Mouse (Mus musculus) midbrain, embryonic 10.5 days (tissue): ENCODE measurements around the gene Gm40193. TPM values are rescaled to one million over a fixed set of nuclear protein-coding genes. Genes with fewer than 3 reads are reported as not detected.
"Not testable (repeated sequence)": the region's sequence is repeated elsewhere in the genome, so short reads cannot be mapped to it uniquely, and the experiment has no call there.

ENCODE experiments used
- DNase-seq: peaks from one replicate; pipeline ENCODE4 v3.0.0-alpha.2; 2017; ENCODE audit warnings: low spot score
- H3K27ac ChIP-seq: fragments of 300-500 bp; sonication (generic); replicated peaks from 2 replicates; pipeline ENCODE4 v1.5.1; 2016; ENCODE audit warnings: mild to moderate bottlenecking
- H3K27me3 ChIP-seq: fragments of 300-500 bp; sonication (generic); 2 replicates; pipeline ENCODE4 v1.6.1; 2016; ENCODE audit warnings: low read depth, mild to moderate bottlenecking; ENCODE audit not compliant: poor library complexity, severe bottlenecking
- H3K36me3 ChIP-seq: fragments of 300-500 bp; sonication (generic); 2 replicates; pipeline ENCODE4 v1.6.1; 2016; ENCODE audit warnings: mild to moderate bottlenecking, moderate library complexity
- H3K4me1 ChIP-seq: fragments of 300-500 bp; sonication (generic); 2 replicates; pipeline ENCODE4 v1.6.1; 2016
- H3K4me3 ChIP-seq: fragments of 300-500 bp; sonication (generic); 2 replicates; pipeline ENCODE4 v1.5.1; 2016; ENCODE audit warnings: mild to moderate bottlenecking, moderate library complexity
- H3K9me3 ChIP-seq: fragments of 300-500 bp; sonication (generic); replicated peaks from 2 replicates; pipeline ENCODE4 v1.6.1; 2016; ENCODE audit warnings: mild to moderate bottlenecking
- WGBS: fragments of 180-500 bp; shearing (Covaris S2); methylation state at CpG from one replicate; pipeline ENCODE4 v1.1.7; 2016; 5-methylcytosine and 5-hydroxymethylcytosine counted together
- polyA plus RNA-seq: library from polyadenylated mRNA; unstranded; fragments of >200 nt; fragmentation: Nextera tagmentation; extraction: Ambion mirVana; gene quantifications from 2 replicates; pipeline ENCODE4 v1.2.1, GENCODE M21; 2016

The Gm40193 gene
- polyA plus RNA-seq, 1 experiment from 2014 or later, result not detected

DNA sequence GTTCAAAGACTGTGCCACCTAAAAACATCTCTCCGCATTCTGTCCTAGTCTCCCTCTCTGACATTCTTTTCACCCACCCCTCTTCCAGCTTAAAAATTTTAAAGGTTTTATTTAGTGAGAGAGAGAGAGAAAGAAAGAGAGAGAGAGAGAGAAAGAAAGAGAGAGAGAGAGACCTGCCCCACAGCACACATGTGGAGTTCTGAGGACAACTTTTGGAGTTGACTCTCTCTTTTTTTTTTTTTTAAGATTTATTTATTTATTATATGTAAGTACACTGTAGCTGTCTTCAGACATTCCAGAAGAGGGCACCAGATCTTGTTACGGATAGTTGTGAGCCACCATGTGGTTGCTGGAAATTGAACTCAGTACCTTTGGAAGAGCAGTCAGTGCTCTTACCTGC, 1.7 kb downstream of the Gm40193 start:
- H3K36me3 ChIP-seq, result peaks cover 34% of the 10 kb centered on the region
- DNase-seq, H3K9me3 ChIP-seq, H3K4me3 ChIP-seq, H3K27me3 ChIP-seq, H3K4me1 ChIP-seq, H3K27ac ChIP-seq: not testable (repeated sequence)
- WGBS, result 78% methylated on average over 2 of the region's 2 CpGs

DNA sequence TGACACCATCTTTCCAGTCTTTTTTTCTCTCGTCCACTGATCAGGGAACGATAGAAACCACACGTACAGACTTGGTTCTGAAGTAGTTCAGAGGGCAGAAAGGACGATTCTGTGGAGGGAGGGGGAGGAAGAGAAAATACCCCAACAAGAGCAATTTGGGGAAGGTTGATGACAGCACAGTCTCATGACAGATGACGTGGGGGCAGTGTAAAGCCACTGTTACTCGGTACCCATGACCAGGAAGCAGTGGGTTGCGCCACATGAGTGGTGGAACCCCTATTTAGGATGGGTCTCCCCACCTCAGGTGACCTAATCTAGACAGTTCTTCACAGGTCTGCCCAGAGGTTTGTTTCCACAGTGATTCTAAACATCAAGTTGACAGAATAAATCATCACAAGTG, 4.1 kb downstream of the Gm40193 start:
- Histone ChIP-seq H3K27me3 (no peaks in the 10 kb centered on the region), H3K4me3 (no peak overlapping the region), H3K27ac (no peak overlapping the region), H3K36me3 (peaks cover 36% of the 10 kb centered on the region), H3K4me1 (peaks cover 13% of the 10 kb centered on the region), H3K9me3 (no peaks in the 10 kb centered on the region)
- WGBS, result 89% methylated on average over 7 of the region's 7 CpGs
- no peak for DNase-seq

DNA sequence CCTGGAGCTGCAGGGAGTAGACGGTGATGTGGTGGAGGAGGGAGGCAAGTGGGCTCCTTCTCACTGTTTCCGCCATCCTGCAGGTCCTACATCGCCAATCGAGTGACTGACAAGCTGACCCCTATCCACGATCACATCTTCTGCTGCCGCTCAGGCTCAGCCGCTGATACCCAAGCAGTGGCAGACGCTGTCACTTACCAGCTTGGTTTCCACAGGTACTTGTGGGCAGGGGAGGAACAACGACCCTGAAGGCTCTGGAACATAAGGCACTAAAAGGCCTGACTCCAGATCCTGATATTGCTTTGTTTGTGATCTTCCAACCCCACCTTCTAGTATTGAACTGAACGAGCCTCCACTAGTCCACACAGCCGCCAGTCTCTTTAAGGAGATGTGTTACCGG, 6.5 kb downstream of the Gm40193 start:
- no peaks in the 10 kb centered on the region for H3K27me3 ChIP-seq
- no peaks in the 10 kb centered on the region for H3K9me3 ChIP-seq
- peaks cover 13% of the 10 kb centered on the region for H3K4me1 ChIP-seq
- 0 out of 2 replicates have a peak overlapping the region, but pooled peaks have one; percentile 88 for H3K27ac ChIP-seq
- H3K4me3 ChIP-seq, result peak overlapping the region; percentile 80
- no peak for DNase-seq
- 93% methylated on average over 12 of the region's 12 CpGs for WGBS
- peaks cover 36% of the 10 kb centered on the region for H3K36me3 ChIP-seq

DNA sequence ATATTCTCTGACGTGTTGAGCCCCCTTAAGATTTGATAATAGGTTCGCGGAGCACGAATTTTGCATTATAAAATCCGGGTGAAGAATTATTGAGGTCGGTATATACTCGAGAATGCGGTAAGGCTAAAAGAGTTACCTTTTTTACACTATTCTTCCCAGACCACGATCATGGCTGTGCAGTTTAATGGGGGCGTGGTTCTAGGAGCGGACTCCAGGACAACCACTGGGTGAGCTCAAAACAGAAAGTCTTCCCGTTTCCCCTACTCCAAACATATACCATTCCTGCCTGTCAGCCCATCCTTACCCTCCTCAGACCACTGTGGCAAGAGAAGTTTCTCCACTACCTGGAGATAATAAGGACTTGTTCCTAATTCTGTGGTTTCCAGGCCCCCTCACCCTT, 7.0 kb downstream of the Gm40193 start:
- H3K4me3 ChIP-seq, result peak overlapping the region; percentile 80
- 3% methylated on average over 12 of the region's 12 CpGs for WGBS
- H3K36me3 ChIP-seq, result peaks cover 36% of the 10 kb centered on the region
- peaks cover 2% of the 10 kb centered on the region; the same call in 1 of the 2 replicates for H3K27me3 ChIP-seq
- peak overlapping the region; percentile 88 for H3K27ac ChIP-seq
- no peaks in the 10 kb centered on the region for H3K9me3 ChIP-seq
- H3K4me1 ChIP-seq, result peaks cover 13% of the 10 kb centered on the region
- DNase-seq, result no peak

DNA sequence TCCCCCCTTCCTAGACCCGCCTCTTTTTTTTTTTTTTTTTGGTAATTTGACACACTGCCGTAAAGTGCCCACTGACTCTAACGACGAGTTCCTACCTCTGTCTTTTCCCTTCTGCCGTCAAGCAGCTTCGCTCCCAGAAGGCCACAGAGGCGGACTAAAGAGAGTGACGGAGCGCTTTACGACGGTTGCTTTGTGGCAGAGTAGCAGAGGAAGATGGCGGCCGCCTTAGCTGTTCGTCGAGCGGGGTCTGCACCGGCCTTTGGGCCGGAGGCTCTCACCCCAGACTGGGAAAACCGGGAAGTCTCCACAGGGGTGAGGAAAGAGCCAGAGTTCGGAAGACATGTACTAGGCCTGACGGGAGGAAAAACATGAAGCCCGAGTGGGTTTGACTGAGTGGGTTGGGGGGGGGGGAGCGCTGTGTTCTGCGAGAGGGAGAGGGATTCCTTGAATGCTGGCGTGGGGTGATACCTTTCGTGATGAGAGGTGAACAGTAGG, 7.5 kb downstream of the Gm40193 start, which contains the start of gene Psmb6:
TSS of gene Psmb6 (plus strand) at position 184 of the 495 bp plus-strand sequence.
- Histone ChIP-seq H3K36me3 (peaks cover 36% of the 10 kb centered on the region), H3K27ac (peak within 1 kb of the TSS; percentile 88), H3K4me3 (peak within 1 kb of the TSS; percentile 80), H3K9me3 (no peaks in the 10 kb centered on the region), H3K27me3 (peaks cover 6% of the 10 kb centered on the region; the same call in 1 of the 2 replicates), H3K4me1 (peaks cover 18% of the 10 kb centered on the region)
- peak; percentile 91 for DNase-seq
- WGBS, result under 1% methylated on average over 25 of the region's 26 CpGs

DNA sequence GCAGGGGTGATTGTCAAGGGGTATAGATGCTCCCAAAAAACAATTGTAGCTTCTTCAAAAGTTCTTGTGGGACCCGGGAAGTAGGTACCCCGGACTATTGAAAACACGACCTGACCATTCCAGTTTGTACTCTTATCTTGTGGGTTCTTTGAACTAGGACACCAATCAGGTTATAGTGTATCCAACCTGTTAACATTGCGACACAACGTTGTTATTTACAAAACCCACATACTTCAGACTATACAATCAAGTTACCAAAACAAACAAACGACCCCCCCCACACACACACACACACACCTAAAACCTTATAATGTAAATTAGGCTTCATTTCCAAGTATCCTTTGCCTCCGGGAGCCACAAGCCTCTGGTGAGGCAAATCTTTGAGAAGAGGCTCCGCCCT, 8.0 kb downstream of the Gm40193 start:
- peak overlapping the region; percentile 80 for H3K4me3 ChIP-seq
- no peak for DNase-seq
- H3K27ac ChIP-seq, result peak overlapping the region; percentile 72
- H3K4me1 ChIP-seq, result peaks cover 23% of the 10 kb centered on the region
- H3K36me3 ChIP-seq, result peaks cover 36% of the 10 kb centered on the region
- no peaks in the 10 kb centered on the region for H3K9me3 ChIP-seq
- WGBS, result 7% methylated on average over 8 of the region's 8 CpGs
- peaks cover 10% of the 10 kb centered on the region; the same call in 1 of the 2 replicates for H3K27me3 ChIP-seq

DNA sequence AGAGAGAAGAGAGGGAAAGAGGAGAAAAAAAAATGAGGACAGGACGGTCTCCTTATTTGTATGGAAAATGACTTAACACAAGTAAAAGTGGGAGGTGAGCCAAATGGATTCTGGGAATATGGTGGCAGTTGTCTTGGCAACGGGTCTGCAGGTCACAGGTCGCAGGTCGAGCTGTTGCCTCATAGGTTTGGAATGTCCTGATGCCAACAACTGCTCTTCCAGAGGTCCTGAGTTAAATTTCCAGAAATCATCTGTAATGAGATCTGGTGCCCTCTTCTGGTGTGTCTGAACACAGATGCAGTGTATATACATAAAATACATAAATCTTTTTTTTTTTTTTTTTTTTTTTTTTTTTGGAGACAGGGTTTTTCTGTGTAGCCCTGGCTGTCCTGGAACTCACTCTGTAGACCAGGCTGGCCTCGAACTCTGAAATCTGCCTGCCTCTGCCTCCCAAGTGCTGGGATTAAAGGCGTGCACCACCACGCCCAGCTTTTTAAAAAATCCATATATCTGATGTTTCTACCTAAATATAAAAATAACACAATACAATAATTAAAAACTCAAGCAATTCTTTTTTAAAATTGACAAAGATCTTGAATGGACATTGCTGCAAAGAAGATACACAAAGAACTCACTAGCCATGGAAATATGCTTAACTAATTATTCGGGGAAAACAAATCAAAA, 9.3 kb downstream of the Gm40193 start:
- H3K4me1 ChIP-seq, result peaks cover 26% of the 10 kb centered on the region
- H3K27me3 ChIP-seq, result peaks cover 24% of the 10 kb centered on the region
- not testable (repeated sequence) for H3K9me3 ChIP-seq, H3K4me3 ChIP-seq, H3K27ac ChIP-seq
- 89% methylated on average over 8 of the region's 8 CpGs for WGBS
- peaks cover 25% of the 10 kb centered on the region for H3K36me3 ChIP-seq
- DNase-seq, result peak; percentile 30

DNA sequence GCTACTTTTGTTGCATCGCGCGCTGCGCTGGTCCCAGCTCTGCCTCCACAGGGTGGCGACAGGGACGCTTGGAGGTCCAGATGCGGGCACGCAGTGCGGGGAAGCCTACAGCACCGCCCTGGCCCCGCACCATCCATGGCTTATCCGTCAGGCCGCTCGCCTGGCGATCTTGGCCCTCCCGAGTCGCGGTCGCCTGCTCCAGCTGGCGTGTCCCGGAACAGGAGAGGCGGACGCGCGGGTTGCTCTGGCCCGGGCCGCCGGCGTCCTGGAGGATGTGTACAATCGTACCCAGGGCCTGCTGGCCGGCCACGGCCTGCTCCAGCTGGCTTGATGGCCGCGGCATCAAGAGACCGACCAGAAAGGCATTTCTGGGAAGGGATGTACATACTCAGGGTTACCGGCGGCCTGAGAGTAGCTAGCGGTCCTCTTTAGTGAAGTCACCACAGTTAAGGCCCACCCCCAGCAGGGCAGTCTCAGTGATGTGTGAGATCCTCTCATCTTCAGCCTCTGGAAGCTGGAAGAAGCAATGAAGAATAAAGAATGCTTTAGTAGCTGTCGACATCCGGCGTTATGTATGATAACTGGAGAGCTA, 12.5 kb downstream of the Gm40193 start:
- Histone ChIP-seq H3K9me3 (no peaks in the 10 kb centered on the region), H3K4me3 (peak overlapping the region; percentile 50), H3K27me3 (peaks cover 25% of the 10 kb centered on the region), H3K27ac (peak overlapping the region; percentile 85), H3K4me1 (peaks cover 17% of the 10 kb centered on the region), H3K36me3 (no peaks in the 10 kb centered on the region)
- peak; percentile 70 for DNase-seq
- 13% methylated on average over 41 of the region's 41 CpGs for WGBS

DNA sequence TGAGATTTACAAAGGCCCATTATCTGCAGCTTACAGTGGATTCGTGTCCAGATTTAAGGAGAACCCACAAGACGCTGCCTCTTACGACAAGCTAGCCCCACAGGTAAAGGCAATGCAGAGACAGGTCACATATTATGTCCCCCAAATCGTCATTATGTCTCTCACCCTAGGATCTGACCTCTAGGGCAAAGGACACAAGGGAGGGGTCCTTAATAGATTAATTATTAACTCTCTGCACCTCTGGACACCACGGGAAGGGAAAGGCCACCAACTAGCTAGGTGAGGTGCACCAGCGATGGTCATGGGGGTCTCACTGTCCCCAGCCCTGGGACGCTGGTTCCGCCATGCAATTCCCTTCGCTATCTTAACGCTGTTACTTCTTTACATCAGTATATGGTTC, 13.8 kb downstream of the Gm40193 start, which contains the start of gene Gltpd2:
TSS of gene Gltpd2 (plus strand) at position 274 of the 400 bp plus-strand sequence.
- WGBS, result 86% methylated on average over 10 of the region's 10 CpGs
- peaks cover 25% of the 10 kb centered on the region for H3K27me3 ChIP-seq
- no peak for DNase-seq
- H3K9me3 ChIP-seq, result no peaks in the 10 kb centered on the region
- H3K27ac ChIP-seq, result peak within 1 kb of the TSS; percentile 85
- H3K4me1 ChIP-seq, result peaks cover 13% of the 10 kb centered on the region
- peak within 1 kb of the TSS; percentile 50 for H3K4me3 ChIP-seq
- no peaks in the 10 kb centered on the region for H3K36me3 ChIP-seq

DNA sequence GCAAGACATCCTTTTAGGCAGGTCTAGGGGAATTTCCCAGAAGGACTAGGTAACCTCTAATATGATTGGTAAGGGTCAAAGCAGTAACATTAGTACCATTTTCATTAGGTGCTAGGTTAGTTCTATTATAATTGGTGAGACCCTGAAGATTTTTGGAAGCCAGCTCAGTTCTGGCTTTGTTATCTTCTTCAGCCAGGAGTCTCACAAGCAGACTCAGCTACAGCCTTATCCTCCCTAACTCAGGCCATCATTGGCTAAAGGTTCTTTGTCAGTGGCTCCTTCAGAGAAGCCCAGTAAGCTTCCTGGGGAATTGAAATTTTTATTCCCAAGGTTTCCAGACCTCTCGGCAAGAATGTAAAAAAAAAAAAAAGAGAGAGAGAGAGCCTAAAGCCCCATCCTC, 14.3 kb downstream of the Gm40193 start:
- Histone ChIP-seq H3K27ac (no peak overlapping the region), H3K4me1 (peaks cover 18% of the 10 kb centered on the region), H3K9me3 (no peaks in the 10 kb centered on the region), H3K4me3 (no peak overlapping the region), H3K36me3 (no peaks in the 10 kb centered on the region), H3K27me3 (peaks cover 25% of the 10 kb centered on the region)
- 61% methylated on average over 1 of the region's 1 CpGs for WGBS
- DNase-seq, result no peak

DNA sequence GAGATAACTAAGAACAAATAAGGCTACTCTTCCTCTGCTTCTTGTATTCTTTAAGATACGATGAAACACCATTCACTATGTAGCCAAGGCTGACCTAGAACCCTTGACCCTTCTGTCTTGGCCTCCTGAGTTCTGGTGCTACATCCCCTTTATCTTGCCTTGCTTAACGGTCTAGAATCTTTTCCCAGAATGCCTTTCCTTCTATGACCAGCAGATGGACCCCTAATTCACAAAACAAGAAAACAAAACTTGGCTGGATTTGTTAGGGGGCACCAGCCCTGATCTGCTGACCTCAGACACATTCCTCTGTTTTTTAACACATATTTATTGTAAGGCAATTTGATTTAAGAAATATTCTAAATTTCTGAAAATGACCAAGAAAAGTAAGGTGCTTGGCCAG, 16.4 kb downstream of the Gm40193 start:
- Histone ChIP-seq H3K27ac (no peak overlapping the region), H3K36me3 (no peaks in the 10 kb centered on the region), H3K27me3 (peaks cover 25% of the 10 kb centered on the region), H3K9me3 (no peaks in the 10 kb centered on the region), H3K4me1 (peaks cover 24% of the 10 kb centered on the region), H3K4me3 (no peak overlapping the region)
- 35% methylated on average over 2 of the region's 2 CpGs for WGBS
- no peak for DNase-seq

DNA sequence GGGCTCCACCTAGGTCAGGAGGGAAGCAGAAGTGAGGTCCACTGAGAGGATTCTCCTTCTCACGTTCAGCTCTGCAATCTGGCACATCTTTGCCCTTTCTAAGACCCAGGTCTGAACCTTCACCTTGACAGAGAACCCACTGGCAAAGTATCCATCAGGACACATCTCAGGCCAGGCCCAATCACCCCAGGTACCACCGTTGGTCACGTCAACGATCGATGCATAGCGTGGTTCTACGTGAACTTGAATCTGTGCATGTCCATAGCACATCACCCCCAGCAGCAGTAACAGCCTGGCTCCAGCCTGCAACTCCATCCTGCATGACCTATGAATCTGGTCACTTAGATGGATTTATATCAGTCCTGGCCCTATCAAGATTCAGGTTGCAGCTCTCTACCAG, 18.5 kb downstream of the Gm40193 start, which contains the start of gene Vmo1:
TSS of gene Vmo1 (minus strand) at position 329 of the 400 bp plus-strand sequence.
- Histone ChIP-seq H3K9me3 (no peaks in the 10 kb centered on the region), H3K27me3 (peaks cover 24% of the 10 kb centered on the region), H3K36me3 (no peaks in the 10 kb centered on the region), H3K4me1 (peaks cover 19% of the 10 kb centered on the region), H3K4me3 (no peak within 1 kb of the TSS), H3K27ac (no peak within 1 kb of the TSS)
- DNase-seq, result no peak
- 93% methylated on average over 7 of the region's 7 CpGs for whole genome bisulfite sequencing

DNA sequence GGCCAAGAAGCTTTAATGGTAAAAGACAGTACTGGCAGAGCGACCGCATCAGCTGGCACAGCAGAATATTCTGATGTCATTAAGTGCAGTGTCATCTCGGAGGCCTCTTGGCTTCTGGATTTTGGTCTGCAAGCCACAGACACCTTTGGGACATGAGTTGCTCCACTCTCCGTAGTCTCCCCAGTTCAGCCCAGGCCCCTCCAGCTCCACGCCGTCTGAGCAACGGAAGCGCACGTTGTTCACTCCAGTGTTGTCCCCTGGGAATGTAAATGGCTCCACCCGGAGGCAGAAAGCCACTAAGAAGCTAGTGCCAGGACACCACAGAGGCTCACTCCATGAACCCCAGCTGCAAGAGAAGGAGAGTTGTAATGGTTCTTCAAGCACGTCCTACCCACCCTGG, 19.2 kb downstream of the Gm40193 start:
- Histone ChIP-seq H3K27ac (no peak overlapping the region), H3K27me3 (peaks cover 21% of the 10 kb centered on the region), H3K36me3 (no peaks in the 10 kb centered on the region), H3K4me1 (peaks cover 19% of the 10 kb centered on the region), H3K4me3 (no peak overlapping the region), H3K9me3 (no peaks in the 10 kb centered on the region)
- WGBS, result 58% methylated on average over 11 of the region's 11 CpGs
- no peak for DNase-seq
